Mouse (Mus musculus): ENCODE measurements around the gene Nav2.

DNA sequence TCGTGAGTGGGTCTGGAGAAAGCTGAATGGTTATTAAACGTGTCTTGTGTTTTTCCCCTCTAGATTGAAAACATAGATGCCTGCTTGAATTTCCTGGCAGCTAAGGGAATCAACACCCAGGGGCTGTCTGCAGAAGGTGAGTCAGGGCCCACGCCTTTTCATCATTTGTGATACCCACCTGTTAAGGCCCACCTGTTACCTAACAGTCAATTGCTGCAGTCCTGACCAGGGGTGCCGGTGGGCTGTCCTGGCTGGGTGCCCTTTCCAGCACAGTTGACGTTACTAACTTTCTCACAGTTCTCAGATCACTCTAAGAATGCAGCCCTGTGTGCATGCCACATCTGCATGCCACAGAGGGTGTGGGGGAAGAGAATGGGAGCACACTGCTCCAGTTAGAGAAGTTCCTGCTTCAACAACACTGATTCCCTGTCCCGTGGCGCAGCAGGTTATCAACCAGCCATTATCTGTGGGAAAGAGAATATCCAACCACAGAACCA, 489.6 kb downstream of the Nav2 start:
- no peak for TF ChIP-seq CTCF (conservative IDR thresholded peaks at IDR 0.05; ENCODE audit: low read length)
- no peak for TF ChIP-seq POU5F1 (IDR thresholded peaks at IDR 0.05; ENCODE audit: borderline replicate concordance, low read length)
- no peak for TF ChIP-seq NANOG (IDR thresholded peaks at IDR 0.05; ENCODE audit: borderline replicate concordance, low read length)

All from E14TG2a.4 (cell line).